Mouse (Mus musculus) olfactory bulb, adult 2 months (tissue): ENCODE measurements around the gene Slpi. TPM values are rescaled to one million over a fixed set of nuclear protein-coding genes. Genes with fewer than 3 reads are reported as not detected.

Experiments
- H3K27ac ChIP-seq: fragments of 200-500 bp; 2 replicates; pipeline ENCODE4 v1.5.1; 2012; ENCODE audit warnings: low read depth, low read length; ENCODE audit not compliant: insufficient read depth
- H3K4me1 ChIP-seq: fragments of 200-500 bp; 2 replicates; pipeline ENCODE4 v1.6.1; 2012; ENCODE audit warnings: low read length; ENCODE audit not compliant: control insufficient read depth, insufficient read depth
- H3K4me3 ChIP-seq: fragments of 200-500 bp; 2 replicates; pipeline ENCODE4 v1.5.1; 2012; ENCODE audit warnings: mild to moderate bottlenecking, low read depth, low read length, moderate library complexity; ENCODE audit not compliant: insufficient read depth
- CTCF ChIP-seq: fragments of 200-500 bp; IDR thresholded peaks from 2 replicates; pipeline ENCODE4 v1.5.1; 2012; ENCODE audit warnings: low read depth, mild to moderate bottlenecking, low read length, moderate library complexity; ENCODE audit not compliant: insufficient read depth
- POLR2A ChIP-seq: fragments of 200-500 bp; IDR thresholded peaks from 2 replicates; pipeline ENCODE4 v1.6.1; 2012; ENCODE audit warnings: mild to moderate bottlenecking, low read depth, low read length, moderate library complexity; ENCODE audit not compliant: insufficient read depth
- WGBS: fragments of 180-500 bp; shearing (Covaris S2); methylation state at CpG from one replicate; pipeline ENCODE4 v1.1.7; 2018; 5-methylcytosine and 5-hydroxymethylcytosine counted together
- polyA plus RNA-seq: library from polyadenylated mRNA; stranded (reverse); fragments of >200 nt; gene quantifications from 2 replicates; pipeline ENCODE4 v1.2.4, GENCODE M21; 2012; ENCODE audit warnings: low replicate concordance; ENCODE audit not compliant: missing spikeins, insufficient read depth, insufficient read length

Gene Slpi
- not detected in 2 replicates for polyA plus RNA-seq

DNA sequence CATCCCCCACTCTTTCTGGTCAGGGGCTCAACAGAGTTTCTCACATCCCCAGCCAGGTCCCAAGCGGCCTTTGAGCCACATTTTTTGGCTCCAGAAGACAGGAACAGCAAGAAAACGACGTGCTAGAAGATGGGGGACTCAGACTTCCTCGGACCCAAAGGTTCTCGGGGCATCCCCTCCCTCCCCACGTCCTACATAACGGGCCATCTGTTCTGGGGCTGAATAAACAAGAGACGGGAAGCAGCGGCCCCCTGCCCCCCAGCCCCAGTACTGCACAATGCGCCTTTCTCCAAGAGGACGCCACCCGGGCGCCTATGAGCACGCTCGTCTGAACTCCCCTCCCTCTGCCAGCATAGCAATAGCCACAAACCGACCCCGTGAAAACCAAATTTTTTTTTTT is at the start of gene Slpi:
Gene Slpi, minus strand, starts transcription at position 76 of the 400 bp plus-strand sequence.
- no peak within 1 kb of the TSS for H3K27ac ChIP-seq
- WGBS, result 3% methylated on average over 17 of the region's 17 CpGs
- peak within 1 kb of the TSS; percentile 57 for H3K4me3 ChIP-seq
- H3K4me1 ChIP-seq, result peaks cover 13% of the 10 kb centered on the region
- TF ChIP-seq CTCF (no peak), POLR2A (no peak)

DNA sequence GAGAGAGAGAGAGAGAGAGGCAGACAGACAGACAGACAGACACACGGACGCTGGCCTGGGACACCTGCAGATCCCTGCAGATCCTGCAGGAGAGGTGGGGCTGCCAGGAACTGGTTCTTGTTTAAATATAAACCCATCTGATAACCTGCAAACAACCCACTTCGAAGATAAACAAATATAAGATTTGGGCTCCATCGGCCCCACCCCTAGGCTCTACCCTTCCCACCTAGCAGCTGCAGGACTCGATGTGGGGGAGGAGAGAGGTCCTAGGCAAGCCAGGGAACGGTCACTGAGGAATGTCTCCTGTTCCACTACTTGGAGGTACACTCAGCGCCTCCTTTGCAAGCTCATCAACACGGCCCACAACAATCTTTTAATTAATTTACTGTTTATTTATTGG is 49.4 kb upstream of the Slpi start:
- Histone ChIP-seq H3K4me1 (peaks cover 26% of the 10 kb centered on the region), H3K4me3 (no peak overlapping the region), H3K27ac (0 out of 2 replicates have a peak overlapping the region, but pooled peaks have one; percentile 25)
- TF ChIP-seq CTCF, result no peak
- no peak for TF ChIP-seq POLR2A
- 76% methylated on average over 8 of the region's 8 CpGs for WGBS

DNA sequence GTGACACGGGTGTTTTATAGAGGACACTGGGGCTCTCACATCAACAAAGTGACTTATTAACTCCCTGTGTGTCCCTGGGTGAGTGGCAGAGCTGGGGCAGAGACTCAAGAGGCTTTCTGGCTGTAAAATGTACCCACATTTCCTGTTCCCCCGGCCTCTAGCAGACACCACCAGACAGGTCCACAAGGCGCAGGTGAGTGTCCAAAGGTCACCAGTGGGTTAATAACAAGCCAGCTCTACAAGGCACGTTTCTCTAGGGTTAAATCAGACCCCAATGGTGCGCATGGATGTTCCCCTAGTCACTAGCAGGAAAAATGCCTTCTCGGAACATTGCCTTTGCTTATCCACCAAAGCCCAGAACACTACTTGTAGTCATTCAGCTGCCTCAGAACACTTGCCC is 48.8 kb upstream of the Slpi start:
- H3K27ac ChIP-seq, result 0 out of 2 replicates have a peak overlapping the region, but pooled peaks have one; percentile 25
- peaks cover 27% of the 10 kb centered on the region for H3K4me1 ChIP-seq
- no peak overlapping the region for H3K4me3 ChIP-seq
- 77% methylated on average over 6 of the region's 6 CpGs for WGBS
- TF ChIP-seq POLR2A, result no peak
- TF ChIP-seq CTCF, result no peak

DNA sequence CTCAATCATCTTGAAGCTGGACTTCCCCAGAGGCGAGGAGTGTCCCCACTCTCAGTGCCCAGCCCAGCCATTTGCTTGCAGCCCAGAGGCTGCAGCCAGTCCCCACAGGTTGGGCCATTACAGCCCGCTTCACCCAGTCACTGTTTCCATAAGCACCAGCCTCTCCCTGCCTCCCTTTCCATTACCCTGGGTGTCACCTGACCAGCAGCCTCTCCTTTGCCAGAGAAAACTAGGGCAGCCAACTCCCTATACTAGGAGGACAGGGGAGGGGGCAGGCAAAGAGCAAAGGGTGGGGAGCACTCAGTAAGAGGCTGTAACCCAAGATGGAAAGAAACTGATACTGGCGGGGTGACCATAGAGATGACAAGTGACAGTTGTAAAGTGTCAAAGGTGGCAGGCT is 48.1 kb upstream of the Slpi start:
- no peak for TF ChIP-seq POLR2A
- no peak for TF ChIP-seq CTCF
- Histone ChIP-seq H3K27ac (peak overlapping the region; percentile 50; the same call in 1 of the 2 replicates), H3K4me1 (peaks cover 29% of the 10 kb centered on the region), H3K4me3 (no peak overlapping the region)
- 69% methylated on average over 3 of the region's 3 CpGs for WGBS

DNA sequence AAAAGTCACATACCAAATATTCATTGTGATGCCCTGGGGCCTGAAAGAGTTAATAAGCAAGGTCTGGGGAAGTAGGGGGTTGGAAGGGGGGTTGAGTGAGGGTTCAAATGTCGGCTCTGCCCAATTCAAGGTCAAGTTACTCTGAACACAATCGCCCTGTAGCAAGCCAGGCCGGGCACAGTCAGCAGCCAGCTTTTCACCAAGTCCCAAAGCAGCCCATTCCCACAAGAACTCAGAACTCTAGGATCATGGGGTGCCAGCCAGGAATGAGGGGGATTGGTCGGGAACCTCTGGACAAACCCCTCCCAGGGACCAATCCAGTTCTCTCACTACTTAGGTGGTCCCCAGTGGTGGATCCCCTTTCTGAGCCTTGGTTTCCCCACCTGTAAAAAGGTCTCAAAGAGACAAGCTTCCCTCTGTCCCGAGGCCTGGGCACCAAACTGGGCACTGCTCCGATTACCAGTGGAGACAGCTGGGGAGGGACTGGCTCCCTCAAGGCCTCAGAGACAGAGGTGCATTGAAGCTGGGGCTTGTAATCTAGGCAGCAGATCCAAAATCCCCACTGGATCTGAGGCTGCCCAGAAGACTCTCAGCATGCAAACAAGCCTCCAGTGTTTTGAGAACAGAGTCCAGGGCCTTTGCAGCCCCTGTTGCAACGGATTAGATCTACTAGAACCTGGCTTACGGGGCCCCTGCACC is 47.5 kb upstream of the Slpi start:
- peaks cover 33% of the 10 kb centered on the region for H3K4me1 ChIP-seq
- 42% methylated on average over 8 of the region's 8 CpGs for WGBS
- peak overlapping the region; percentile 50; the same call in 1 of the 2 replicates for H3K27ac ChIP-seq
- no peak for TF ChIP-seq POLR2A
- H3K4me3 ChIP-seq, result no peak overlapping the region

DNA sequence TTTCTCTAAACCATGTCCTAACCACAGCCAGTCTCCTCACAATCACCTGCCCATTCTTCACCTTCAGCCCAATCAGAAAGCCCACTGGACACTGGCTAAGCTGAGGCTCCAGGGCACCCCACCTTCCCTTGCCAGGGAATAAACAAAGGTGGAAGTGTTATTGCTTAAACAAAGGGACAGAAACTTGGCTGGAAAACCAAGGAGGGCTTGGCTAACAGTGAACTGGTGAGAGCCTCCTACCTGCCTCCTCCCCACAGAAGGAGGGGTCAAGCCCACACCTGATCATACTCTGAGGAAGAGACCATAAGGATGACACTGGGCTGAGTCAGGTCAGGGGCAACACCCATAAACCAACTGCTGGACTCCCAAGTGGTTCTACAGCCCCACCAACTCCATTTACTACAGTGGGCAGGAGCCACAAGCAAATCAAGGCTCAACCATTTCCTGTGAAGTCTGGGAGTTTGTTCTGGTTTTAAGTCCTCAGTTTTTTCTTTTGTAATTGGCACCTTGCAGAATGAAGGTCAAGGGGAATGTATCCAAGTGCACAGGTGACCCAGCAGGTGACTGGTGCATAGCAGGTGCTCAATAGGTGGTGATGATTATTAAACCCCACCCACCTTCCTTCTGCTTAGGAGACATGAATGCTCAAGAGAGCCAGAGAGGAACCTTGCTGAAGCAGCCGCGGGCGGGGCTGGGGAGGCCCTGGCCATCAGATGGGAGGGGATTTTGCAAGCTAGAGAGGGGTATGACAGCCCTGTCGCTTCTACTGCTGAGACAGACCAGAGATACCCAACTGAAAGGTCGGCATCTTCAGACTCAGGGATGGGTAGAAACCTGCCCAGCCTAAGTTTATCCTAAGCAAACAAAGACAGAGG is 46.6 kb upstream of the Slpi start:
- Histone ChIP-seq H3K27ac (peak overlapping the region; percentile 23; the same call in 1 of the 2 replicates), H3K4me3 (no peak overlapping the region), H3K4me1 (peaks cover 41% of the 10 kb centered on the region)
- no peak for TF ChIP-seq CTCF
- TF ChIP-seq POLR2A, result no peak
- 73% methylated on average over 5 of the region's 5 CpGs for WGBS

DNA sequence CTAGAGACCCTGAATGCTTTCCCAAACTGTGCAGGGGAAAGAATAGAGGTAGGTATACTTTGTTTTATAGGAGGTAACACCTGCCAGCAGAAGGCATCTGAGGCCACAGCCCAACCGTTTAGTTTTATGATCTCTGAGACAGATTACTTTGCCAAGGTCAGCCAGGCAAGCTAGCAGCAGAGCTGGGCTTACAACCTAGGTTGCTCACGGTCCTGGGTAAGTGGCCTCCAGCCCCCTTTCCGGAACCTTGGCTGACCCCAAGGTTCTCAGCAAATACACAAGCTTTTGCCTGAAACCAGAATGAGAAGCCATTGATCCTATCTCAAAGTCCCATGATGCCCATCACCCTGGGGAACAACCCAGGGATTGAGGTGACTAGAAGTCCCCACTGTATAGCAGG is 45.8 kb upstream of the Slpi start:
- Histone ChIP-seq H3K4me3 (no peak overlapping the region), H3K27ac (no peak overlapping the region), H3K4me1 (peaks cover 42% of the 10 kb centered on the region)
- no peak for TF ChIP-seq CTCF
- no peak for TF ChIP-seq POLR2A
- WGBS, result 78% methylated on average over 3 of the region's 3 CpGs

DNA sequence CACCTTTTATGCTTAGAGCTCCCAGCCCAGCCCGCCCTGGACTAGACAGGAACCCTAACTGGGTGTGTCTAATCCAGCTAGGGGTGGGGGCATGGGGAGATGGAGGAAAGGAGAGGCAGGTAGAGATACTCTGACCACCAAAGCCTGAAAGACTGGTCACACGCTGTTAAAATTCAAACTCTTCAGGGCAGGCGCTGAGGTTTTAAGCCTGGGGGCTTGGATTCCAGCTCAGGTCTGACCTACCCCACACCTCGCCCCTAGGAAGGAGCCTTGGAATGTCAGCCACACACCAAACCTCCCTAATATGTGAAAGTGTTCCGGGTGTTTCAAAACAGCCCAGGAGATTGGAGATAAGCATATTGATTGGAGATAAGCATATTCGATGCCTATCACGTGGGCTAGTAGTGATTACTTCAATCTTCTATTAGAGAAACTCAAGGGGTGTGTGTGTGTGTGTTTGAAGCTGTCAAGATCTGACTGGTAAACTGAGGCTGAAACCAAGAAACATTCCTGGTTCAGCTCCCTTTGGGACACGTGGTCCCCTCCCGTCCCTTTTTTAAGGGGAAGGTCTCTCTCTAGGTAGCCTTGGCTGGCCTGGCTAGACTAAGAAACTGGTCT is 44.5 kb upstream of the Slpi start:
- peak overlapping the region; percentile 31; the same call in 1 of the 2 replicates for H3K27ac ChIP-seq
- peaks cover 38% of the 10 kb centered on the region for H3K4me1 ChIP-seq
- TF ChIP-seq CTCF (no peak), POLR2A (no peak)
- 97% methylated on average over 9 of the region's 9 CpGs for whole genome bisulfite sequencing
- no peak overlapping the region for H3K4me3 ChIP-seq

DNA sequence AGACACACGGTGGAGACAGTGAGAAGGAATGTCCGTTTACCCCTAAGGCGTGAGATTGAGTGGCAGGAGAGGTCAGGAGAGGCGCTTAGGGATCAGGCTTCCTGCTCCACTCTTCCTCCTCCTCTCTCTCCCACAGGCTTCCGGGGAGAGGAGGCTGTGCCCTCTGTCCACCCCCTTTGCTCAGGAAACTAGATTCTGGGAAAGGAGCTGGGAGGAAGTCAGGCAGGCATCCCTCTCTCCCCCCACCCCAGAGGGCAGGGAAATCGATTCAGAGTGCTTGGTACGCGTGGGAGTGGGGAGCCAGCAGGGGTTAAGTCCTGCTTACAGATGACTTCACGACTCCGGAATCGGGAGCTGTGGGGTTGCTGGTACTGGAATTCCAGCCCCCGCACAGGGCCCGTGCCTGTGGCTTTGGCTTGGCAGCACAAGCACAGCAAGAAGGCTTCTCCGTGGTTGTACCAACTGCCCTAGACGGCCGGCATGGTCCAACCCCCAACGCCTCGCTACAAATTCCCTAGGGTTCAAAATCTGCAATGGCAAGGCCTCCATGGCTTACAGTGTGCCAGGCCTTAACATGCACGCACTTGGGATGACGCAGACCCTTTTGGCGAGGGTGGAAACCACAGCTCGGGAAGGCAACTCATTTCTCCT is 43.8 kb upstream of the Slpi start:
- 35% methylated on average over 22 of the region's 22 CpGs for WGBS
- no peak overlapping the region for H3K4me3 ChIP-seq
- H3K27ac ChIP-seq, result peak overlapping the region; percentile 38; the same call in 1 of the 2 replicates
- no peak for TF ChIP-seq CTCF
- TF ChIP-seq POLR2A, result no peak
- H3K4me1 ChIP-seq, result peaks cover 34% of the 10 kb centered on the region
